Mouse (Mus musculus): ENCODE results near the gene Ccdc146.
A peak's percentile ranks its signal among the peaks of the same experiment; 100 is the strongest.

Ccdc146 gene

GRCm38 (mm10) chr5:21263202-21264055 is 161.0 kb downstream of the Ccdc146 start:
- DNase-seq: peak; percentile 73 to 81

GRCm38 (mm10) chr5:21261202-21261844 is 163.2 kb downstream of the Ccdc146 start:
- peak; percentile 28 to 34 for DNase-seq

- no peak for DNase-seq
These were observed 163.7 kb downstream of the Ccdc146 start for GRCm38 (mm10) chr5:21260746-21261145.

GRCm38 (mm10) chr5:21257806-21258205 is 166.7 kb downstream of the Ccdc146 start:
- peak; percentile 21 to 38 for DNase-seq

GRCm38 (mm10) chr5:21257126-21257525 is 167.4 kb downstream of the Ccdc146 start:
- no peak for DNase-seq

GRCm38 (mm10) chr5:21255551-21256132 is 168.8 kb downstream of the Ccdc146 start:
- no peak for DNase-seq

- no peak for DNase-seq
These were observed 169.5 kb downstream of the Ccdc146 start for GRCm38 (mm10) chr5:21254731-21255525.

- no peak for DNase-seq
These were observed 175.6 kb downstream of the Ccdc146 start for GRCm38 (mm10) chr5:21248834-21249233.

GRCm38 (mm10) chr5:21247916-21248315 is 176.6 kb downstream of the Ccdc146 start:
- no peak for DNase-seq

- DNase-seq: no peak
These were observed 177.7 kb downstream of the Ccdc146 start for GRCm38 (mm10) chr5:21246794-21247193.

- no peak for DNase-seq
These were observed 179.2 kb downstream of the Ccdc146 start for GRCm38 (mm10) chr5:21245241-21245640.

GRCm38 (mm10) chr5:21244575-21244974 is 179.9 kb downstream of the Ccdc146 start:
- no peak for DNase-seq

Measured in cerebellum, postnatal 10 days (tissue).